Mouse (Mus musculus): ENCODE results near the gene Mrgprf. TPM values are rescaled to one million over a fixed set of nuclear protein-coding genes. Genes with fewer than 3 reads are reported as not detected.

The Mrgprf gene
- polyA plus RNA-seq, 1 experiment from 2014 or later, result 1.1 TPM

GRCm38 (mm10) chr7:145330641-145331040 is 30.0 kb downstream of the Mrgprf start:
- Histone ChIP-seq H3K4me1 (no peaks in the 10 kb centered on the region), H3K27me3 (no peaks in the 10 kb centered on the region), H3K4me3 (no peak overlapping the region), H3K4me2 (replicated peaks) (no peak overlapping the region), H3K36me3 (no peaks in the 10 kb centered on the region), H3K9me3 (replicated peaks) (no peaks in the 10 kb centered on the region), H3K9ac (no peak overlapping the region), H3K27ac (no peak overlapping the region)
- WGBS, result 80% methylated on average over 2 of the region's 2 CpGs
- no peak for ATAC-seq (ENCODE audit: low FRiP score)

- 70% methylated on average over 1 of the region's 1 CpGs for WGBS
- no peak for ATAC-seq (ENCODE audit: low FRiP score)
- Histone ChIP-seq H3K27ac (no peak overlapping the region), H3K4me3 (no peak overlapping the region), H3K36me3 (no peaks in the 10 kb centered on the region), H3K9ac (no peak overlapping the region), H3K4me1 (no peaks in the 10 kb centered on the region), H3K4me2 (replicated peaks) (no peak overlapping the region), H3K27me3 (no peaks in the 10 kb centered on the region), H3K9me3 (replicated peaks) (no peaks in the 10 kb centered on the region)
Measured at GRCm38 (mm10) chr7:145332376-145333041, 31.9 kb downstream of the Mrgprf start.

- Histone ChIP-seq H3K4me3 (no peak overlapping the region), H3K4me1 (no peaks in the 10 kb centered on the region), H3K27me3 (no peaks in the 10 kb centered on the region), H3K27ac (no peak overlapping the region), H3K4me2 (replicated peaks) (no peak overlapping the region), H3K9ac (no peak overlapping the region), H3K36me3 (no peaks in the 10 kb centered on the region), H3K9me3 (replicated peaks) (no peaks in the 10 kb centered on the region)
- 91% methylated on average over 6 of the region's 6 CpGs for WGBS
- ATAC-seq (ENCODE audit: low FRiP score), result no peak
Measured at GRCm38 (mm10) chr7:145333936-145334335, 33.3 kb downstream of the Mrgprf start.

GRCm38 (mm10) chr7:145334428-145335027 is 33.9 kb downstream of the Mrgprf start:
- 64% methylated on average over 4 of the region's 4 CpGs for WGBS
- Histone ChIP-seq H3K9me3 (replicated peaks) (no peaks in the 10 kb centered on the region), H3K27ac (no peak overlapping the region), H3K36me3 (no peaks in the 10 kb centered on the region), H3K4me3 (no peak overlapping the region), H3K4me2 (replicated peaks) (no peak overlapping the region), H3K9ac (no peak overlapping the region), H3K27me3 (no peaks in the 10 kb centered on the region), H3K4me1 (no peaks in the 10 kb centered on the region)
- no peak for ATAC-seq (ENCODE audit: low FRiP score)

- Histone ChIP-seq H3K27ac (no peak overlapping the region), H3K36me3 (no peaks in the 10 kb centered on the region), H3K4me1 (no peaks in the 10 kb centered on the region), H3K4me2 (replicated peaks) (no peak overlapping the region), H3K9me3 (replicated peaks) (no peaks in the 10 kb centered on the region), H3K9ac (no peak overlapping the region), H3K4me3 (no peak overlapping the region), H3K27me3 (no peaks in the 10 kb centered on the region)
- ATAC-seq (ENCODE audit: low FRiP score), result no peak
Measured at GRCm38 (mm10) chr7:145335199-145335598, 34.6 kb downstream of the Mrgprf start.

- H3K4me3 ChIP-seq, result no peak overlapping the region
- ATAC-seq (ENCODE audit: low FRiP score), result no peak
- H3K9ac ChIP-seq, result no peak overlapping the region
- H3K4me2 ChIP-seq (replicated peaks), result no peak overlapping the region
- WGBS, result 90% methylated on average over 3 of the region's 3 CpGs
- no peaks in the 10 kb centered on the region for H3K4me1 ChIP-seq
- H3K9me3 ChIP-seq (replicated peaks), result no peaks in the 10 kb centered on the region
- no peak overlapping the region for H3K27ac ChIP-seq
- H3K27me3 ChIP-seq, result no peaks in the 10 kb centered on the region
- no peaks in the 10 kb centered on the region for H3K36me3 ChIP-seq
Measured at GRCm38 (mm10) chr7:145335616-145336332, 35.1 kb downstream of the Mrgprf start.

GRCm38 (mm10) chr7:145337889-145338288 is 37.3 kb downstream of the Mrgprf start:
- WGBS, result 74% methylated on average over 2 of the region's 2 CpGs
- no peak for ATAC-seq (ENCODE audit: low FRiP score)
- Histone ChIP-seq H3K4me3 (no peak overlapping the region), H3K4me2 (replicated peaks) (no peak overlapping the region), H3K36me3 (no peaks in the 10 kb centered on the region), H3K4me1 (no peaks in the 10 kb centered on the region), H3K9ac (no peak overlapping the region), H3K27ac (no peak overlapping the region), H3K9me3 (replicated peaks) (no peaks in the 10 kb centered on the region), H3K27me3 (no peaks in the 10 kb centered on the region)

GRCm38 (mm10) chr7:145340248-145340904 is 39.7 kb downstream of the Mrgprf start:
- H3K4me3 ChIP-seq, result no peak overlapping the region
- no peak for ATAC-seq (ENCODE audit: low FRiP score)
- WGBS, result 74% methylated on average over 5 of the region's 5 CpGs

More at GRCm38 (mm10) chr7:145340248-145340904, 39.7 kb downstream of the Mrgprf start:
- Histone ChIP-seq H3K9me3 (replicated peaks) (no peaks in the 10 kb centered on the region), H3K4me1 (no peaks in the 10 kb centered on the region), H3K27ac (no peak overlapping the region), H3K9ac (no peak overlapping the region), H3K36me3 (no peaks in the 10 kb centered on the region), H3K27me3 (no peaks in the 10 kb centered on the region), H3K4me2 (replicated peaks) (no peak overlapping the region)

Other genes with a start within 250 kb of the Mrgprf start
- 0.35 TPM in 1 of 2 replicates, not detected in the other for gene 1810010D01Rik, start 92.7 kb upstream of the Mrgprf start, polyA plus RNA-seq (2016; fragmentation: Nextera tagmentation; extraction: Ambion mirVana)
- gene Tpcn2, start 16.8 kb upstream of the Mrgprf start, polyA plus RNA-seq (2016; fragmentation: Nextera tagmentation; extraction: Ambion mirVana), result 6.8 and 7.1 TPM in 2 replicates
- not detected in 2 replicates for gene Mrgprd, start 14.0 kb downstream of the Mrgprf start, polyA plus RNA-seq (2016; fragmentation: Nextera tagmentation; extraction: Ambion mirVana)

Measured in hindbrain, embryonic 12.5 days (tissue).